Comparison of ENCODE assay signal across 21 mouse cellular contexts in the genomic region with DNA sequence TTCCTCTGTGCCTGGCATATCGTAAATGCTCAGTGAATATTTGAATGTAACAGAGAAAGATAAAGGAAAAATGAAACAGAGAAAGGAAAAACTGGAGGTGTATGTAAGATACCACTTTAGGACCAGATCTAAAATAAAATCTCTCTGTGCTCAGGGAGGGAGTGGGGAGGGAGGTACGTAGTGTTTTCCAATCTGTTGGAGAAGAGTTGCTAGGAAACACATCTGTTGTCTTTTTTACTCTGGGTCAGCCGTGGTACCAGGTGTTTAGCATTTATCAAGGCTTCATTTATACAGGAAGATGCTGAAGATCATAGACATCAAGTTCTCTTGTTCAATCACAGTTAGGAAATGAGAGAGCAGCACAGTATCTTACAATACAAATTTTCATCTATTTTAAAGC. TPM values are rescaled to one million over a fixed set of nuclear protein-coding genes. Genes with fewer than 3 reads are reported as not detected.
DNase-seq lines count a peak whose midpoint lies in the region; ATAC-seq and TF ChIP-seq lines count a peak whose summit lies in the region.
"Had no signal": no experiment of that assay in that cellular context is flagged by ENCODE, and none has a peak within 500 bp of the region (broad histone marks: within the 10 kb centered on the region; RNA-seq: fewer than 3 reads in every experiment).

No protein-coding gene starts in this region.

- no peak overlapping the region for H3K4me2 ChIP-seq in kidney, postnatal 0 days (ENCODE audit: low read length)
- no peak overlapping the region for H3K4me2 ChIP-seq in midbrain, postnatal 0 days (ENCODE audit: low read depth, low read length, poor library complexity, severe bottlenecking)
- H3K4me2 ChIP-seq in midbrain, embryonic 13.5 days (replicated peaks): no peak overlapping the region
- H3K4me2 ChIP-seq: forebrain, embryonic 13.5 days; hindbrain, embryonic 13.5 days; intestine, embryonic 15.5 days; liver, embryonic 11.5 days; lung, embryonic 14.5 days; midbrain, embryonic 11.5 days had no signal

- TF ChIP-seq CTCF in kidney, postnatal 0 days (IDR thresholded peaks at IDR 0.05; ENCODE audit: low read depth): no peak
- TF ChIP-seq CTCF in midbrain, postnatal 0 days (IDR thresholded peaks at IDR 0.05): no peak

- peak; percentile 32 for DNase-seq in embryo, embryonic 10.5 days (ENCODE audit: low spot score)
- DNase-seq in embryo, embryonic 11 days: no peak
- no peak for DNase-seq in kidney, postnatal 0 days (ENCODE audit: low spot score)
- no peak for DNase-seq in kidney, postnatal 4 days
- peak; percentile 28 for DNase-seq in midbrain, postnatal 0 days (ENCODE audit: low spot score)
- DNase-seq in left cerebral cortex, postnatal 14 days (ENCODE audit: low spot score in 2 of 2): peak; percentile 26 to 66
- no peak for DNase-seq in thymus, postnatal 25 days
- DNase-seq: gastrocnemius, postnatal 10 days; lung, postnatal 4 days; retina, postnatal 1 day; thymus, postnatal 4 days had no signal

- H3K27me3 ChIP-seq in kidney, postnatal 0 days (ENCODE audit: insufficient read depth, low read length): no peaks in the 10 kb centered on the region
- no peaks in the 10 kb centered on the region for H3K27me3 ChIP-seq in midbrain, postnatal 0 days (ENCODE audit: insufficient read depth, low read length)
- H3K27me3 ChIP-seq in midbrain, embryonic 13.5 days: no peaks in the 10 kb centered on the region
- H3K27me3 ChIP-seq: forebrain, embryonic 13.5 days; intestine, embryonic 15.5 days had no signal

- WGBS in kidney, postnatal 0 days: 47% methylated on average over 3 of the region's 3 CpGs
- WGBS in midbrain, postnatal 0 days: 57% methylated on average over 3 of the region's 3 CpGs
- WGBS in midbrain, embryonic 13.5 days: 67% methylated on average over 3 of the region's 3 CpGs

- no peak overlapping the region for H3K4me3 ChIP-seq in kidney, postnatal 0 days (replicated peaks; ENCODE audit: low read depth, low read length)
- no peak overlapping the region for H3K4me3 ChIP-seq in midbrain, postnatal 0 days (ENCODE audit: low read depth, low read length)
- no peak overlapping the region for H3K4me3 ChIP-seq in midbrain, embryonic 13.5 days (replicated peaks)
- H3K4me3 ChIP-seq: forebrain, embryonic 13.5 days; hindbrain, embryonic 13.5 days; intestine, embryonic 15.5 days; myocyte had no signal

- intact Hi-C loops in left cerebral cortex, postnatal 14 days (cut with DNase I): no loop called here

- ATAC-seq in kidney, postnatal 0 days (replicated peaks; ENCODE audit: low FRiP score, low read depth): peak; percentile 17; the same call in 1 of the 2 replicates
- ATAC-seq in midbrain, postnatal 0 days (ENCODE audit: low FRiP score): no peak
- ATAC-seq in midbrain, embryonic 13.5 days: no peak
- ATAC-seq: CD4-positive, CD25-positive, alpha-beta regulatory T cell, adult 4 months; forebrain, embryonic 13.5 days; intestine, embryonic 15.5 days had no signal

- H3K4me1 ChIP-seq in kidney, postnatal 0 days (replicated peaks; ENCODE audit: insufficient read depth, low read length): peaks cover 4% of the 10 kb centered on the region; the same call in 1 of the 2 replicates
- no peaks in the 10 kb centered on the region for H3K4me1 ChIP-seq in midbrain, postnatal 0 days (ENCODE audit: insufficient read depth, low read length)
- peaks cover 4% of the 10 kb centered on the region; the same call in 1 of the 2 replicates for H3K4me1 ChIP-seq in midbrain, embryonic 13.5 days (replicated peaks)

- H3K36me3 ChIP-seq in kidney, postnatal 0 days (ENCODE audit: insufficient read depth, low read length): no peaks in the 10 kb centered on the region
- no peaks in the 10 kb centered on the region for H3K36me3 ChIP-seq in midbrain, postnatal 0 days (ENCODE audit: insufficient read depth, low read length)
- H3K36me3 ChIP-seq in midbrain, embryonic 13.5 days: no peaks in the 10 kb centered on the region
- H3K36me3 ChIP-seq: G1E; hindbrain, embryonic 13.5 days; intestine, embryonic 15.5 days had no signal

- no peaks in the 10 kb centered on the region for H3K9me3 ChIP-seq in kidney, postnatal 0 days (replicated peaks; ENCODE audit: low read length)
- no peaks in the 10 kb centered on the region for H3K9me3 ChIP-seq in midbrain, postnatal 0 days (ENCODE audit: low read length)
- H3K9me3 ChIP-seq in midbrain, embryonic 13.5 days: no peaks in the 10 kb centered on the region
- H3K9me3 ChIP-seq: forebrain, embryonic 13.5 days; G1E; hindbrain, embryonic 13.5 days; intestine, embryonic 15.5 days had no signal

- no peak overlapping the region for H3K9ac ChIP-seq in kidney, postnatal 0 days (ENCODE audit: low read depth, low read length)
- H3K9ac ChIP-seq in midbrain, postnatal 0 days (replicated peaks; ENCODE audit: low read length, poor library complexity, severe bottlenecking): no peak overlapping the region
- H3K9ac ChIP-seq in midbrain, embryonic 13.5 days (replicated peaks): no peak overlapping the region
- H3K9ac ChIP-seq: forebrain, embryonic 13.5 days; hindbrain, embryonic 13.5 days; intestine, embryonic 15.5 days; lung, embryonic 14.5 days had no signal

- H3K27ac ChIP-seq in kidney, postnatal 0 days: no peak overlapping the region
- no peak overlapping the region for H3K27ac ChIP-seq in midbrain, postnatal 0 days (ENCODE audit: low read depth, low read length)
- H3K27ac ChIP-seq in midbrain, embryonic 13.5 days: no peak overlapping the region
- H3K27ac ChIP-seq: forebrain, embryonic 13.5 days; intestine, embryonic 15.5 days had no signal

RNA-seq across cellular contexts. Expression of a gene that starts 8.5 kb away (rescaled TPM):
- 3.9 and 4.3 TPM in 2 replicates for polyA plus RNA-seq in kidney, postnatal 0 days (2015; fragmentation: Nextera tagmentation; extraction: Ambion mirVana)
- total RNA-seq in midbrain, postnatal 0 days (2014; rRNA removed): 9.7 and 12.5 TPM in 2 replicates
- 5.4 and 7.2 TPM in 2 replicates for polyA plus RNA-seq in midbrain, postnatal 0 days (2015; fragmentation: Nextera tagmentation; extraction: Ambion mirVana)
- 4.2 and 5.3 TPM in 2 replicates for polyA plus RNA-seq in midbrain, embryonic 13.5 days (2015; fragmentation: Nextera tagmentation; extraction: Ambion mirVana)
- 1 to 10 TPM; 1.7 to 4.3 TPM for total RNA-seq in left cerebral cortex, postnatal 14 days (2021)
- polyA plus RNA-seq: CD4-positive, CD25-positive, alpha-beta regulatory T cell, adult 4 months; G1E; myocyte had no signal

RNA-seq across cellular contexts. Expression of a gene that starts 10.3 kb away (rescaled TPM):
- 17.7 and 20.1 TPM in 2 replicates for polyA plus RNA-seq in kidney, postnatal 0 days (2015; fragmentation: Nextera tagmentation; extraction: Ambion mirVana)
- 88.5 and 133 TPM in 2 replicates for total RNA-seq in midbrain, postnatal 0 days (2014; rRNA removed)
- polyA plus RNA-seq in midbrain, postnatal 0 days (2015; fragmentation: Nextera tagmentation; extraction: Ambion mirVana): 28.5 and 29.6 TPM in 2 replicates
- 24.8 and 25.7 TPM in 2 replicates for polyA plus RNA-seq in midbrain, embryonic 13.5 days (2015; fragmentation: Nextera tagmentation; extraction: Ambion mirVana)
- total RNA-seq in left cerebral cortex, postnatal 14 days (2021): 10 to 100 TPM; 73.5 to 77.7 TPM

Comparison
In these comparisons a context has a peak if more than half of its experiments do, and no peak if none do; other contexts are left out.
1. DNase-seq: peak in embryo, embryonic 10.5 days (single experiment), midbrain, postnatal 0 days (single experiment) and left cerebral cortex, postnatal 14 days (2 of 2); none in embryo, embryonic 11 days (single experiment), kidney, postnatal 0 days (single experiment), kidney, postnatal 4 days (0 of 2) and thymus, postnatal 25 days (single experiment).